In genomic region chr9:83351171-83351570, GRCm38 (mm10) we compare ENCODE assay signal across 9 mouse cellular contexts.
A peak's percentile ranks its signal among the peaks of the same experiment; 100 is the strongest.
DNase-seq lines count a peak whose midpoint lies in the region; ATAC-seq and TF ChIP-seq lines count a peak whose summit lies in the region.
"Had no signal": no experiment of that assay in that cellular context is flagged by ENCODE, and none has a peak within 500 bp of the region (broad histone marks: within the 10 kb centered on the region; RNA-seq: fewer than 3 reads in every experiment).

No protein-coding gene starts in this region.

- no peaks in the 10 kb centered on the region for H3K9me3 ChIP-seq in hindbrain, embryonic 10.5 days
- no peaks in the 10 kb centered on the region for H3K9me3 ChIP-seq in hindbrain, embryonic 14.5 days (ENCODE audit: control insufficient read depth, low read length)
- no peaks in the 10 kb centered on the region for H3K9me3 ChIP-seq in lung, embryonic 15.5 days
- H3K9me3 ChIP-seq in embryonic facial prominence, embryonic 12.5 days, result no peaks in the 10 kb centered on the region
- H3K9me3 ChIP-seq in limb, embryonic 14.5 days (ENCODE audit: control insufficient read depth, low read length), result no peaks in the 10 kb centered on the region

- no peak overlapping the region for H3K4me3 ChIP-seq in hindbrain, embryonic 10.5 days
- H3K4me3 ChIP-seq in hindbrain, embryonic 14.5 days (replicated peaks; ENCODE audit: low read length), result no peak overlapping the region
- H3K4me3 ChIP-seq in lung, embryonic 15.5 days, result no peak overlapping the region
- H3K4me3 ChIP-seq in embryonic facial prominence, embryonic 12.5 days, result no peak overlapping the region
- H3K4me3 ChIP-seq in limb, embryonic 14.5 days (replicated peaks; ENCODE audit: low read length), result no peak overlapping the region

- peak overlapping the region; percentile 59; the same call in 1 of the 2 replicates for H3K27ac ChIP-seq in hindbrain, embryonic 10.5 days
- no peak overlapping the region for H3K27ac ChIP-seq in hindbrain, embryonic 14.5 days
- 0 out of 2 replicates have a peak overlapping the region, but pooled peaks have one; percentile 9 for H3K27ac ChIP-seq in lung, embryonic 15.5 days
- peak overlapping the region; percentile 84 for H3K27ac ChIP-seq in embryonic facial prominence, embryonic 12.5 days
- 0 out of 2 replicates have a peak overlapping the region, but pooled peaks have one; percentile 55 for H3K27ac ChIP-seq in limb, embryonic 14.5 days (replicated peaks; ENCODE audit: low read depth, low read length)

- 63% methylated on average over 5 of the region's 5 CpGs for WGBS in hindbrain, embryonic 10.5 days
- 56% methylated on average over 5 of the region's 5 CpGs for WGBS in hindbrain, embryonic 14.5 days
- 38% methylated on average over 5 of the region's 5 CpGs for WGBS in lung, embryonic 15.5 days
- 56% methylated on average over 5 of the region's 5 CpGs for WGBS in embryonic facial prominence, embryonic 12.5 days
- WGBS in limb, embryonic 14.5 days, result 42% methylated on average over 5 of the region's 5 CpGs

- no peak overlapping the region for H3K4me2 ChIP-seq in hindbrain, embryonic 14.5 days (replicated peaks)
- no peak overlapping the region for H3K4me2 ChIP-seq in lung, embryonic 15.5 days
- H3K4me2 ChIP-seq in embryonic facial prominence, embryonic 12.5 days (replicated peaks), result no peak overlapping the region
- H3K4me2 ChIP-seq in limb, embryonic 14.5 days (replicated peaks; ENCODE audit: low read depth, low read length, severe bottlenecking), result no peak overlapping the region

- H3K4me1 ChIP-seq in hindbrain, embryonic 10.5 days (replicated peaks), result peaks cover 35% of the 10 kb centered on the region
- H3K4me1 ChIP-seq in hindbrain, embryonic 14.5 days (replicated peaks; ENCODE audit: control insufficient read depth, insufficient read depth, low read length), result no peaks in the 10 kb centered on the region
- peaks cover 25% of the 10 kb centered on the region for H3K4me1 ChIP-seq in lung, embryonic 15.5 days
- H3K4me1 ChIP-seq in embryonic facial prominence, embryonic 12.5 days, result peaks cover 34% of the 10 kb centered on the region
- H3K4me1 ChIP-seq in limb, embryonic 14.5 days (ENCODE audit: control insufficient read depth, insufficient read depth, low read length), result peaks cover 40% of the 10 kb centered on the region

- no peak for TF ChIP-seq POLR2A in limb, embryonic 14.5 days (IDR thresholded peaks at IDR 0.05; ENCODE audit: borderline replicate concordance, extremely low read depth, insufficient read depth, insufficient read length)

- peaks cover 29% of the 10 kb centered on the region for H3K27me3 ChIP-seq in hindbrain, embryonic 10.5 days (ENCODE audit: insufficient read depth, poor library complexity, severe bottlenecking)
- no peaks in the 10 kb centered on the region for H3K27me3 ChIP-seq in hindbrain, embryonic 14.5 days (ENCODE audit: control insufficient read depth, insufficient read depth, low read length)
- no peaks in the 10 kb centered on the region for H3K27me3 ChIP-seq in lung, embryonic 15.5 days
- H3K27me3 ChIP-seq in embryonic facial prominence, embryonic 12.5 days, result no peaks in the 10 kb centered on the region
- no peaks in the 10 kb centered on the region for H3K27me3 ChIP-seq in limb, embryonic 14.5 days (ENCODE audit: control insufficient read depth, insufficient read depth, low read length)

- no peak overlapping the region for H3K9ac ChIP-seq in hindbrain, embryonic 14.5 days
- H3K9ac ChIP-seq in lung, embryonic 15.5 days, result no peak overlapping the region
- H3K9ac ChIP-seq in embryonic facial prominence, embryonic 12.5 days, result no peak overlapping the region
- no peak overlapping the region for H3K9ac ChIP-seq in limb, embryonic 14.5 days (ENCODE audit: low read depth, low read length, severe bottlenecking)
- H3K9ac ChIP-seq: forebrain, postnatal 0 days had no signal

- no peak for ATAC-seq in hindbrain, embryonic 14.5 days (ENCODE audit: low FRiP score)
- ATAC-seq in lung, embryonic 15.5 days (ENCODE audit: borderline replicate concordance, extremely low read depth, low FRiP score, low TSS enrichment), result no peak
- ATAC-seq in embryonic facial prominence, embryonic 12.5 days (ENCODE audit: insufficient number of reproducible peaks, insufficient read depth, low FRiP score, low TSS enrichment), result no peak
- ATAC-seq in limb, embryonic 14.5 days (ENCODE audit: low FRiP score, low read depth), result no peak

- no peak for DNase-seq in hindbrain, embryonic 10.5 days (ENCODE audit: low spot score)
- DNase-seq in hindbrain, embryonic 14.5 days (ENCODE audit: low spot score), result no peak
- no peak for DNase-seq in lung, postnatal 10 days
- no peak for DNase-seq in limb, embryonic 14.5 days (ENCODE audit: low spot score)
- no peak for DNase-seq in spleen, adult 18-20 months
- no peak for DNase-seq in cerebellum, postnatal 14 days
- DNase-seq: forebrain, postnatal 0 days had no signal

- H3K36me3 ChIP-seq in hindbrain, embryonic 10.5 days, result no peaks in the 10 kb centered on the region
- no peaks in the 10 kb centered on the region for H3K36me3 ChIP-seq in hindbrain, embryonic 14.5 days (replicated peaks; ENCODE audit: control insufficient read depth, insufficient read depth)
- no peaks in the 10 kb centered on the region for H3K36me3 ChIP-seq in lung, embryonic 15.5 days
- H3K36me3 ChIP-seq in embryonic facial prominence, embryonic 12.5 days, result no peaks in the 10 kb centered on the region
- no peaks in the 10 kb centered on the region for H3K36me3 ChIP-seq in limb, embryonic 14.5 days (ENCODE audit: control insufficient read depth, insufficient read depth, low read length)
